Mouse (Mus musculus) CD4-positive, CD25-positive, alpha-beta regulatory T cell, adult 4 months (primary cell): ENCODE data around the gene Adam1b. TPM values are rescaled to one million over a fixed set of nuclear protein-coding genes. Genes with fewer than 3 reads are reported as not detected.

Experiments
- ATAC-seq: one replicate; pipeline ENCODE4 v1.8.0; 2017
- polyA plus RNA-seq, 2 experiments: library from polyadenylated mRNA; unstranded; fragments of 100-300 nt; shearing (Covaris generic); gene quantifications; one replicate each; pipeline ENCODE4 v1.2.1; 2017

Adam1b gene
- polyA plus RNA-seq, 2 experiments from 2014 or later, result not detected

DNA sequence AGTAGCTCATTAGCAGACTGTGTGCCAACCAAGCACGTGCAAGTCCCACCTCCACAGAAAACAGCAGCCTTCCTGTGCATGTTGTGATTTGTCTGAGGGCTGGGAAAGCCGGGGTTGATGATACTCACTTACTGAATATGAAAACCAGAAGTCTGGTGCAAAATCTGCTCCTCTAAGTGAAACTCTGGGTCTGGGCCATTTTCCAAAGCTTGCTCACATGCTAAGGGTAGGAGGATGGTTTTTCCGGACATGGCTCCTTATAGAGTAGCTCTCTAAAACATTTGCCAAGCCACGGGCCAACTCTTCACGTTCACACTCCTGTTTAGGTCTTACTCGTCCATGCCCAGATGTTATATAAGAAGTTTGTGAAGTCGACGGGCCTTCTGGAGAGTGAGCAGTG, 9.9 kb downstream of the Adam1b start:
- ATAC-seq, result no peak

DNA sequence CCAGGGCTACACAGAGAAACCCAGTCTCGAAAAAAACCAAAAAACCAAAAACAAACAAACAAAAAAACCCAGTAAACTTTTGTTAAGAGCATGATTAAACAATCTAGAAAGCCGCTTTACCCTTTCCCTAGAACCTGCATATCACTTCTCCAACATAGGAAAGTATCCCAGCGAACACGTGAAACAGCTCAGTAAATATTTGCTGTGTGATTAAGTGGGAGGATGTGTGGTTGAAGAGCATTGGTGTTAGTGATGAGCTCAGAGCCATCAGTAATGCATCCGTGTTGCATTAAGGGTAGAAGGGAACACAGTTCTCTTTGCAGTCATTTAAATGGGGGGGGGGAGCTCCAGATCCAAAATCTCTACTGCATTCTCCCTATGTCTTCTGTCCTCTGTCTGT, 18.4 kb downstream of the Adam1b start:
- no peak for ATAC-seq

DNA sequence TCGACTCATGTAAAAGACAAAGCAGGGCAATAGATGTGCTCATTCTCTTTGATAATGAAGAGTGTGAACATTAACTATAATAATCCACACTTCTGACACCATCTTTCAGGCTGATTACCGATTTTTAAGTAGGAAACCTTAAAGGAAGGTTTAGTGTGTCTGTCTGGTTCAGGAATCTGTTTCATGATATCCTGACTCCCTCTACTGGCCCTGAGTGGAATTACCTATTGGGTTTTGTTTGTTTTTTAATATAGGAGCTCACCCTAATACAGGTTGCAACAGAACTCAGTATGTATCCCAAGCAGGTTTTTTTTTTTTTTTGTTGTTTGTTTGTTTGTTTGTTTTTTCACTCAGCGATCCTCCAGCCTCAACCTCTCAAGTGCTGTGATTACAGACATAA, 25.6 kb downstream of the Adam1b start:
- ATAC-seq, result peak; percentile 69

DNA sequence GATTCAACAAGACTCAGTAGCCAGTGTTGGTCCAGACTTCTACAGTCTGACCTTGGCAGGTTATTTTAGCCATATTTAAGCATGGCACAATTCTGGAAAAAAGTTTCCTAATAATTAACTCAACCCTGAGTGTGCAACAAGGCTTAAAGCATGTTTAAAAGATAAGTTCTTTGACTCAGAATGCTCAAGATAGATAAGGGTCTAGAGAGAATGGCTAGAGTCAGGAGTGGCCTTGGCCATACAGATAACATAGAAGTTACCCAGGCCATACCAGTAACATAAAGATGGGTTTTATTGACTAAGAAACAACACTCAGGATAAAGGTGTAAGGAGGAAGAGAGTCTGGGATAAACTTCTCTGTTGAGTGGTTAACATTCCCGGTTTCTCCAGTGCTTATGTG, 27.2 kb downstream of the Adam1b start:
- ATAC-seq, result no peak

DNA sequence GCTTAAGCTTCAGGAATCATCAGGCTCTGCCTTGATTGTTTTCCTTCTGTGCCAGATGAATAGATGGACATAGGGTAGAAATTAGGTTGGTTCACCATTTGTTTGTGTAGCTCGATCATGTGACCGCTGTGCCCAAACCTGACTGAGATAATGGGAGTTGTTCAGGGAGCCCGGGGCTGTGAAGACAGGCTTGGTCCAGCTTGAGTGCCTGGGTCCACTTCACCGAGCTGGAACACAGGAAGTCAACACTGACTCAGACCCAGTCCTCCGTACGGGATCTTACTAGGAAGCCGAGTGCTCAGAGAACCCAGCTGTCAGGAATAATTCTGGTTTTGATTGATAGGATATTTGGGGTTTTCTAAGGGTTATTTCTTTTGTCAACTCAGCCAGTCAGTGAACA, 28.6 kb downstream of the Adam1b start:
- no peak for ATAC-seq

DNA sequence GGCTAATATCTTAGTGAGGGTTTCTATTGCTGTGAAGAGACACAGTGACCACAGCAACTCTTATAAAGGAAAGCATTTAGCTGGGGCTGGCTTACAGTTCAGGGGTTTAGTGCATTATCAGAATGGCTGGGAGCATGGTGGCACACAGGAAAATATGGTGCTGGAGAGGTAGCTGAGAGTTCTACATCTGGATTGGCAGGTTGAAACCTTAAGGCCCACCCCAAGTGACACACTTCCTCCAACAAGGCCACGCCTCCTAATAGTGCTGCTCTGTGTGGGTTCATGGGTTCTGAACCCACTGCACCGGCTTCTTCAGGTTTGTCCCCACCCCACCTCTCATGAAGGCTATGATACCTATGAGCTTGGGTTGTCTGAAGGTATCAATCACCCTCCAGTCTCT, 30.8 kb downstream of the Adam1b start:
- ATAC-seq, result no peak

DNA sequence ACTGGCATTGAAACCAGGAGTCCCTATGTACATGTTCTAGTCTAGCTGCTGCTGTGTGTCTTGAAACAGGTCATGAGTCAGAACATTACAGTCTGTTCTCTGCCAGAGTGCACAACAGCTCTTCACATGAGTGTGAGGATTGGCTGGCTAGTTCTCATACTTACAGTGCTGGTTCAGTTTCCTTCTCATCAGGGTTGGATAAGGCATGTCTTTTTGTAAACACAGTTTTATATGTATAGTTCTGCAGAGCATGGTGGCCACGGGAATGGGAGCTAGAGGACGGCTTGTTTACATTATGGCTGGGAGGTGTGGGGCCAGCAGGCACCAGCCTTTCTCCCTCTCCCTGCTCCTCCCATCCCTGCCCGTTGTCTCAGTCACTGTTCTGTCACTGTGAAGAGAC, 33.7 kb downstream of the Adam1b start:
- no peak for ATAC-seq

DNA sequence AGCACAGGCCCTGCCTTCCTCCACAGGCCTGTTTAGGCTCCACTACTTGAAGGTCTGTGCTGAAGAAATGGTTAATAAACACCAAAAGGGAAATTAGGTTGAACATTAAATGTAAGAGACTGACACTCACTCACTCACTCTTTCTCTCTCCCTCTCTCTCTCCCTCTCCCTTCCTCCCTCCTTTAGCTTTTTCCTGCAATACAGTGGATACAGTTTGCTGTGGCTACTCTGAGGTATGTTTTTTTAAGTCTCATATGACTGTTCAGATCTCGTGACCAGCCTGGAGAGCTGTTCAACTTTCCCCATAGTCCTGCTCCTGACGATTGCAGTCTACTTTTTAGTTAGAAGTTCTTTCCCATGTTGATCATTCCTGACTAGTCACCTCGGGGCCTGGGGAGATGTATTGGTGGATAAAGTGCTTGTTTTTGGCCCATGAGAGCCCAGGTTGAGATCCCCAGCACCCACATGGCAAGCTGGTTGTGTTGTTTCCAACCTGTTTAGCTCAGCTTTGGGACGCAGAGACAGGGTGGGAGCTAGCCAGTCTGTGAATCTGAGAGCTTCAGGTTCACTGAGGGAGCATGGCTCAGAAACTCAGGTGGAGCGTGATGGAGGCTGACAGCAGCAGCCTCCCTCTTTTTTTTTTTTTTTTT, 39.5 kb downstream of the Adam1b start:
- no peak for ATAC-seq

DNA sequence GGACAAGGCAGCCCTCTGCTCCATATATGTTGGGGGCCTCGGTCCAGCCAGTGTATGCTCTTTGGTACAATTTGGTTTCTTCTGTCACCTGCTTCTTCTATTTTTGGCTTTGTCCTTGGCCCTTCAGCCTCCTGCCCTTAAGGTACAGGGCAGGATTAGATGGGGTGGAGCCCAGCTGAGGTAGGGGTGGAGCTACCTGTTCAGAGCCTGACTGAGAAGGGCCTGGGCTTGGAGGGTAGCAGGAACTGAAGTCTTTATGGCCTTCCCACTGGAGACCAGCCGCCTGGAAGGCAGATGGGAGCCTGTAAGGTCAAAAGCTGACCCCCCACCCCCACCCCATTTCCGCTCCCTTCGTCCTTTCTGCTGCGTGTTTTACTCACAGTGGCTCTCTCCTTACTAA, 40.3 kb downstream of the Adam1b start:
- ATAC-seq, result no peak

DNA sequence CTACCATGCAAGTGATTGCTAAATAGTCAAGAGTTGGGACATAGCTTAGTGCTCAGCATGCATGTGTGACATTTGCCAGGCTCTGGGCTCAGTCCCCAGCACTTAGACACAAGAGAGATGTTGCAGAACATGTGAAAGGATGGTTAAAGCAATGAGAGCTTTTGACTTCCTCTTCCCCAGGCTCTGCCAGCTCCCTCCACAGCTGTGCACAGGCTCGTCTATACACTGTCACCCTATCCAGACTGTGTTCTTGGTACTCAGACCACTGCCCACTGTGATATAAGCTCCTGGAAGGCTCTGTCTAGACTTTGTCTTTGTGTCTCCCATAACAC, 41.1 kb downstream of the Adam1b start:
- no peak for ATAC-seq

DNA sequence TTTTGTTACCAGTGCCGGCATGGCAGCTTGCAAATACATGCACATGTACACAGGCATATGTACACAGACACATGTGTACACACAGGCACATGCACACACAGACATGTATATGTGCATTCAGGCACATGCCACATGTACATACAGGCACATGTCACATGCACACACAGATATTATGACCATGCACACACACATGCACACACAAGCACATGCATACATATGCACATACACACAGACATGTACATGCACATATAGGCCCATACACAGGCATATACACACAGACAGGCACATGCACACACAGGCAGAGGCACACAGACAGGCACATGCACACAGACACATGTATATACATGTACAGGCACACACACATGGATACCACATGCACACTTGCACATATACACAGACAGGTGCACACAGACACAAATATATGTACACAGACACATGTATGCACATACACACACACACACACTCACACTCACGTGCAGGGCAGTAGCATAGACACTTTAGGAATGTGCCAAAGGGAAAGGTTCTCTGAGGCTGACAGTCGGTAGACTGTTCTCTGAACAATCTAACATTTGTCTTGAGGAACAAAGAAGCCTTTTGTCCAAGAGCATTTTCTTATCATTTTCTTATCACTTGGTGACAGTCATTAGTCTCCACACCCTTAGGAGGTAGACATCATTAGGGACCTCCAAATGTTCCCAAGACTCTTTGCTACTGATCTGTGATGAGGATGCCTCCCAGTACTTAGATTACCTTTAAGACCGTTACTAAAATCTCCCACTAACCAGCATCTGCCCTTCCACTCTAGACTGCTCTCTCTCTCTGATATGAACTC, 41.7 kb downstream of the Adam1b start:
- ATAC-seq, result no peak

DNA sequence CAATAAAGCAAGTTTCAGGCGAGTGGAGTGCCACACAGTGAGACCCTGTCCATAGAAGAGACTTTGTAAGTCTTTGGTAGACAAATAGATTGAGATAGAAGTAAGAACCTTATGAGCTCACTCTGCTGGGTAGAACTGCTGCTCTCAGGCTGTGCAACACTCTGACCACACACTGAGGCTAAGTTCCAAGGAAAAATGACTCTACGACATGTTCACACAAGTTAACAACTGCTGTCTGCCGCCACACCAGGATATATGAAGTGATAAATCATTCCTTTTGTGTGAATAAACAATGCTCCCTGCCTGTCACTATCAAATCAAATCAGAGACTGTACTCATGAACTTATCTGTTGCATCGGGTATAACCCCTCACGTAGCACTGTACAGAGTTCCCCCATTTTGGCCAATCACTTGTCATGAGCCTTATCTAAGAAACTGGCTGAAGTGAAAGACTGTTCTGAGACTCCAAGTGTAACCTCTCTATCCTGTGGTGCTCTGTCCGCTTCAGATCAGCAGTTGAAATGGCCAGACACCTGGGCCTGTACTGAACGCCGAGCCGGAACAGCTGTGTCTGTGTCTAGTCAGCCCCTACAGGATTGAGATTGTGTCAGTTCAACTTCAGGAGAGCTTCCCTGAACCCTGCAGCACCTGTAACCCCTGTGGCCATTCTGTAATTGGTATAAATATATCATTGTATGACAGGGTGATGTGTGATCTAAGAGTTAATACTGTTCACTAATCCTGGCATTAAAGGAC, 47.5 kb downstream of the Adam1b start:
- ATAC-seq, result no peak

DNA sequence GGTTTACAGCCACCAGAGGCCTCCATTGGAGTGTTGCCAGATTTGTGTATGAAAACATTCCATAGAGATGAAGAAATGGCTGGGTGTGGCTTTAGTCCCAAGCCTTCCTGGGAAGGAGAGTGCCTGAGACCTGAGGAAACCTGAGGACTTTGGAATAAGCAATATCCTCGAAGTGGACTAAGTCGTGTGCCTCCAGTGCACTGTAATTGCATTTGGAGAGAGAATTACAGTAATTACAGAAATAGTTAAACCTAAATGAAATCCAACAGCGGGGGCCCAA, 48.8 kb downstream of the Adam1b start:
- ATAC-seq, result no peak

DNA sequence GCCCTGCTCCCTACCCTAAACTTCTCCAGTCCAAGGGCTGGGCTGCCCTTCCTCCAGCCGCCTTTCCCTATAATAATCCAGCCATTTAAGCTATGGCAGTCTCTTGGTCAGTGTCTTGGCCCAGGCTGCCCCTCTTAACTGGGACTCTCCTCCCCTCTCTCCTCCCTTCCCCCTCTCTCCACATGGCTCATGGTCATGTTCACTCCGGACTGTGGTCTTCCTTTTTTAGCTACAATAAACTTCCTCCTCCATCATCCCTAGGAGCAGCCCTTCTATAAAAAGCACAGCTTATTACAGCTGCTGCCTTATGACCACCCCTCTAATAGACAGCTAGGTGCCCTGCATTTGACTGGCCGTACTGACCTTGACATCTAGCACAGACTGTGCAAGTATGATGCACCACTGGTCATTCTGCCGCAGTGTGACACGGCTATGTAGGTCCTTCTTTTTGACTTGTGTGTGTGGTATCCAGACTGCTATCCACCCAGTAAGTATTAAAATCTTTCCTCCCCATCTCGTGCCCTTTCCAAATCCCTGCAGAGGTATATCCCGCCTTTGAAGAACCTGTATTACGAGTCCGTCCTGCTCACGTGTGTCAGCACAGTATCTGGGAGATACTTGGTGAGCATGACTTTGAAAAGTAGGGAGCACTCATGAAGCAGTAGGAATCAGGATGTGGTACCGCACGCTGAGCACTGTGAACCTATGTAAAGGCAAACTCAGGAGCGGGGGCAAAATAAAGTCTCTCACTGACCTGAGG, 49.3 kb downstream of the Adam1b start:
- ATAC-seq, result no peak

DNA sequence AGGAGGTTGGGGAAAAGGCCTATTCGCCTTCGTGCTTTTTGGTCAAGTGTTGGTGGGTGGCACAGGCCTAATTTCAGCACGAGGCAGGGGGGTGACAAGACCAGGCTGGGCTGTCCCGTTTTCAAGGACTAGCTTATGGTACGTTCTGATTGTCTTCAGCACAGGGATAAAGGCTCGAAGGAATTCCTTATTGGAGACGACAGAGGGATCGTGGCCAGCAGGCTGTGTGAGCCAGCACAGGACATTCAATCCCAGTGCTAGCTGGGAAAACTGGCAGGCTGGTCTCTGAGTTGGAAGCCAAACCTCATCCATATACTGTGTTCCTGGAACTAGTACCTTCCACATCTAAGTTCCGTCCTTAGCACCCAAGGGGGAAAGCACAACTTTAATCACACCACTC, 50.3 kb downstream of the Adam1b start:
- ATAC-seq, result no peak

DNA sequence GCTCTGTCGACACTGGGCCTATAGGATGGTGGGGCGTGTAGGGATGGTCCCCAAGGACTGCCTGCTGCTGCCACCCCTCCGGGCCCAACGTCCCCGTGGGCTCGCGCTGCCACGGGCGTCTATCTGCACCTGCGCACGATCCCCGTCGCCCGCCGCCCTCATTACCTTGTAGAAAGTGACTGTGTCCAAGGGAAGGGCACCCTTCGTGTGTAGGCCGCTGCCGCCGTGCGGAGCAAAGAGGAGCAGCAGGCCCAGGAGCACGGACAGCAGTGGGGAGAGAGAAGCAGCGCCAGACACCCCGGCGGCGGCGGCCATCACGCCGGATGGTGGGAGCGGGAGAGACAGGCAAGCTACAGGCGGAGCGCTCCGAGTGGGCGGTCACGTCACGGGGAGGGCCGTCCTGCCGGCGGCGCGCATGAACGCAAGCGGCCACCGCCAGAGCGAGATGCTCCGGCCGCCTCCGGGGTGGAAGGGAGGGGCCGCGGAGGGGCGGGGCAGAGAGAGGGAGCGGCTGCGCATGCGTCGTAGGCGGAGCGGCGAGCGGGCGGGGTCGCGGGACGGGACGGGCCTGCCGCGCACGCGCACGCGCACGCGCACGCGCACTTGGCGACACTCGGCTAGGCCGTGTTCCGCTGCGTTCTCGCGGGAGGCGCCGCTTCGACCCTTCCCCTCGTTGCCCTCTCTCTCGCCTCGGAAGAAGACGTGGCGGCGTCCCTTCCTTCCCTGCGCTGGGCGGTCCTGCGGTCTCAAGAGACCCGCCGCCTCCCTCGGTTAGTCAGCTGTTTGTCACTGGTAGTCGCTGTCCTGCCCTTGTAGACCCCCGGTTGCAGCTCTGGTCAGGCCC, 51.0 kb downstream of the Adam1b start, which contains the start of gene Erp29:
TSS of gene Erp29 (minus strand) at position 481 of the 844 bp plus-strand sequence.
- ATAC-seq, result peak; percentile 95

DNA sequence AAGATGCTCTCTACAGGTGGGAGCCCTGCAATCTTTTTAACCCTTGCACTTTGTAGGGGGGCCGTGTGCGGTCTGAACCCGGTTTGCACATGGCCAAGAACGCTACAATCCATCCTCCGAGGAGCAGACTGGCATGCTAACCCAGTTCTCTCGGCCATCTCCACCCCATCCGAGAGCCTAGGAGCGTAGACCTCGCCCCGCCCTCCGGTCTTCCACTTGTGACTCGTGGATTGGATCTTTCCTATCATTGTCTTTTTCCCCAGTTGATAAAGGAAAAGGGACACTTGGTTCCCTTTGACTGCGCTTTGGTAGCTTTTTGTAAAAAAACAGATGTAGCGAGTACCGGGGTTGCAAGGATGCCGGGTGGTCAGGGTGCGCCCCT, 51.6 kb downstream of the Adam1b start, which contains the start of gene Tmem116:
TSS of gene Tmem116 (plus strand) at position 250 of the 382 bp plus-strand sequence.
- no peak for ATAC-seq

DNA sequence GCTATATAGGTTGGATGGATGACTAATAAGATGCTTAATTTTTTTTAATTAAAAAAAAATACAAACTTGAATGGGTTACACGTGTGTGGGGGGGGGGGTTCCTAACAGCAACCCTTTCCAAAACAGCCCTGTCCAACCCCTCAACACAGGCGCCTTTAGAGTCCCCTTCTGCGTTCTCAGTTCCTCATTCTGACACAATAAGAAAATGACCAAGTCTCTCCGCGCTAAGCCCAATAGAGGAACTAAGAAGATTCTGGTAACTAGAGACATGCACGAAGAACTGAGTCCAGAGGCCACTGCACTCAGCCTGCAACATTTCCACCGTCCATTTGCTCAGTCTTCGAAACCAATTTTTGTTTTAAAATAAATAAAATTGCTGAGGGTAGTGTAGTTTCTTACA, 52.0 kb downstream of the Adam1b start:
- no peak for ATAC-seq

DNA sequence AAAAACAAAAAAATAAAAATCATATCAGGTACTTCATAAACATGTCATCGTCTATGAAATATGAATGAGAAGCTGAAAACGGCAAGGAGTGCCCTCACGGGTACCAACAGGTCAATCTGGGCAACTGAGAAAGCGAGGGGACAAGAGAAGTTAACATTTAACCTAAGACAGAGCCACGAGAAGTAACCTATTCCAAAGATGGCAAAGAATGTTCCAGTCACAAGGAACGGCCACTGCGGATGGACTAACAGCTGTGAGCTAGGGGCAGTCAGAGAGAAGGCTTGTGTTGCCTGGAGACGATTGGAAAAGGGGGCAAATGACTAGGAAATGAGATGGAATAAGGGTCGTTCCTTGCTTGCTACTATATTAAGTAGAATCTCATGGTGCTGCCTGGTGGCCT, 52.8 kb downstream of the Adam1b start:
- no peak for ATAC-seq
